Mouse (Mus musculus) urinary bladder, postnatal 0 days (tissue): ENCODE data around the gene Kif3a. TPM values are rescaled to one million over a fixed set of nuclear protein-coding genes. Genes with fewer than 3 reads are reported as not detected.

ENCODE experiments used
- polyA plus RNA-seq: library from polyadenylated mRNA; unstranded; fragments of >200 nt; fragmentation: Nextera tagmentation; extraction: Ambion mirVana; gene quantifications from 2 replicates; pipeline ENCODE4 v1.2.1, GENCODE M21; 2015

Gene Kif3a
- polyA plus RNA-seq = 29.2 and 31.0 TPM in 2 replicates

DNA sequence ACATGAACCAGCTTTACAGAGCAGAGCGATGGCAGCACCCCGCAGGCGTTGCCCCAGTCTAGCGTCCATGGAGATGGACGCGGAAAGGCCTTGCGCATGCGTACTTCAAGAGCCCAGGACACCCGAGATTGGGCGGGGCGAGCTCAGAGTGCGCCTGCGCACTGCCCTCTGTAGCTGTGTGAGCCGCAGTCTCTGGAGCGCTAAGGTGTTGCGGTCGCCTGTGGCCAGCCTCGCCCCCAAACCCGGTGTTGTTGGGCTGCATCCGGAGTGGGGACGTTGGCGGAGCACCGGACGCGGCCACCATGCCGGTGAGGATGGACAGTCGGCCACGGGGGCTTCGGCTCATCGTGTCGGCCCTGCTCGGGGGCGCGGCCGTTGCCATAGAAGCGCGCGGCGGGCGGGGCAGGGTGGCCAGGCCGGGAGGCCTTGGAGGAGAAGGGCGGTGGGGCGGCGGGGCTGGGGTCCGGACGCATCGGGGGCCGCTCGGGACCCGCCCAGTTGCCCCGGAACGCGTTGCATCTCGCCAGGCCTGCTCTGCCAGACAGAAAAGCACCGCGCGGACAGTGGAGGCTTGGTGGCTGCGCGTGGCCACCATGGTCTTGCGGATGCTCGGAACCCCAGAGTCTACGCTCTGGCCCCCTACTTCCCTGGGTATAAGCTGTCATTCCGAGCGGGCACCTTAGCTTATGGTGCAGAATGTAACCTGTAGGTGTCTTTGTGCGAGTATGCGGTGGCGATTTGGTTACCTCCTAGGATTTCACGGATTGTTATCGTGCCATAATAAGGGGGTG is at the start of gene Kif3a:
Kif3a (plus strand) TSS at position 156 of the 791 bp plus-strand sequence.

DNA sequence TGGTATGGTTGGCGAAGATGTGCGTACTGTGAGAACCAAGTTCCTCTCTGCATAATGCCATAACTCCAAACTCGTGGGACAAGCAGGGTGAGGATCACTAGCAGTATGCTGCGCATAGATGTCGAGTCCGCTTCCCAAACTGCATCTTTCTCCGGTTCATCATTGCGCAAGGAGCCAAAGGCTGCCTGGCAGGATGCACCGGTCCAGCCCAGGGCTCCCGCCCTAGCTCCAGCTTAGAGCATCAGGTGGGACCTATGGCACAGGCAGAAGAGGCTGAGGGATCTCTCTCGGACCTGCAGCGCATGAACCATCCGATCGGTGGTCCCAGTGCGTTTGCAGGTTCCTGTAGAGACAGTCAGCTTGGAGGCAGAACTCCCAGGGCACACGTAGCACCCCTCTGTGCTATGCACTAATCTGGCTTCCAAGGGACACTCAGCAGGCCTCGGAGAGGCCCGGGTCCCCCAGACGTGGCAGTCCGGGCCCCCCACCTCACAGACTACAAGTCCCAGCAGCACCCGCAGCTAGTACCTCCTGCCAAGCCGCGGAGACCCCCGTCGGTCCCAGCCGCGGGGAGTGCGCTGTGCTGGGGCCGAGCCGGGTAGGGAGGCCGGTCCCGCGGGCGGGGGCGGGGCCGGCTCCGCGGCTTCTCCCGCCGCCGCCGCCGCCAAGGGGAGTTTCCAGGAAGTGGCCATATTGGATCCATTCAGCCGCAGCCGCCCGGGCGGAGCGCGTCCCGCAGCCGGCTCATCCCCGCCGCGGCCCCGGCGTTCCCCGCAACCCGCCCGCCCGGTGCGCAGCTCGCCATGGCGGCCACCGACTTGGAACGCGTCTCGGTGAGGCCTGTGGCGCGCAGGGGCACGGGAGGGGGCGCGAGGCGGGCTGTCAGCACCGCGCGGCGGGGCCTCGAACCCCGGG is 47.7 kb upstream of the Kif3a start, which contains the start of gene Sept8:
Sept8 (plus strand) TSS at position 51 of the 915 bp plus-strand sequence.

DNA sequence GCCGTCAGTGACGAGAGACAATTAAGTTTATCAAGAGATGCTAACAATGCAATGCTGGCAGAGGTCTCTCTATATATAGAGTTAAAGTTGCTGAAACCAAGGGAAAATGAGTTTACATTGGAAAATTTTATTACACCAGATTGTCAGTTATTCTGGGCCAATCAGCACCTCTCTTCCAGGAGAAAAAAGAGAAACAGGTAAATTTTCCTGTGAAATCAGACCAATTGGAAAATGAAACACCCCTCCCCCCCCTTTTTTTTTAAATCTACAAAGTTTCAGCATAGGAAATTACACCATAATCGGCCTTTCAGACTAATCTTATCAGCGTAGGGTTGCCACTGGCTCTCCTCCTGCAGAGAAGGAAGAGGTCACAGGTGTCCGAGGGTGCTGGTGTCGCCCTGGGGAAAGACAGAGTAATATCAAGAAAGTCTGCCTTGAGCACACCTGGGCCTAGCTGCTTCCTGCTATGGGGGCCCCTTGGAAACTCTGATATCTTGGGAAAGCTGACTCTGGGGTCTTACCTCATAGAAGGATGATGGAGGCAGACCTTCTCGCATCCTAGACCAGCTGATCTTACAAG is 51.5 kb downstream of the Kif3a start, which contains the start of gene Il4:
Il4 (minus strand) TSS at position 51 of the 580 bp plus-strand sequence.

DNA sequence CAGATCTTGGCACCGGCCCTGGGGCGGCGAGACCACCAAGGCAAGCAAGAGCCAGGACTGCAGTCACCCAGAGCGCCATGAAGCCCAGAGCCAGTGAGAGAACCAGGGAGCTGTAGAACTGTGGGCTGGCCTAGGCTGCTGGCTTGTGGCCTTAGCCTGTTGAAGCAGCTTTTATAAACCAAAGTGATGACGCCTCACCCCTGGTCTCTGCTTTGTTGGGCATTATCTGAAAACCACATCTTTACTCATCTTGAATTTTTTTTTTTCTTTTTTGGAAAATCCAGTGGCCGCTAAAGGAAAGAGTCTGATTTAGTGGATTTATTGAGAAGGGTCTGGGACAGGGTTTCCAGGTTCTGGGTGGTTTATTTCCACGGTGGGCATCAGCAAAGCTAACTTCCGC is 67.4 kb downstream of the Kif3a start, which contains the start of gene Il13:
Il13 (minus strand) TSS at position 147 of the 400 bp plus-strand sequence.

Other genes starting within 250 kb of the Kif3a start
- 9.8 and 12.3 TPM in 2 replicates for gene Zcchc10, start 242.7 kb upstream of the Kif3a start, polyA plus RNA-seq
- gene Aff4, start 216.5 kb upstream of the Kif3a start, polyA plus RNA-seq = 42.4 and 44.2 TPM in 2 replicates
- gene Leap2, start 144.2 kb upstream of the Kif3a start, polyA plus RNA-seq = 0.26 TPM in 1 of 2 replicates, not detected in the other
- 931 and 948 TPM in 2 replicates for gene Uqcrq, start 136.5 kb upstream of the Kif3a start, polyA plus RNA-seq
- gene Gdf9, start 136.4 kb upstream of the Kif3a start, polyA plus RNA-seq = 0.54 and 0.88 TPM in 2 replicates
- gene Gm10447, start 110.3 kb upstream of the Kif3a start, polyA plus RNA-seq = 0.22 and 0.35 TPM in 2 replicates
- 2.8 and 4.9 TPM in 2 replicates for gene Shroom1, start 110.2 kb upstream of the Kif3a start, polyA plus RNA-seq
- gene Gm9837, start 96.9 kb upstream of the Kif3a start, polyA plus RNA-seq = not detected in 2 replicates
- gene Gm9945, start 87.2 kb upstream of the Kif3a start, polyA plus RNA-seq = not detected in 2 replicates
- gene Sowaha, start 87.1 kb upstream of the Kif3a start, polyA plus RNA-seq = 1.7 and 1.8 TPM in 2 replicates
- gene Sept8, start 48.1 kb upstream of the Kif3a start, polyA plus RNA-seq = 20.6 and 25.3 TPM in 2 replicates
- gene Il4, start 51.3 kb downstream of the Kif3a start, polyA plus RNA-seq = 0.25 TPM in 1 of 2 replicates, not detected in the other
- not detected in 2 replicates for gene Il13, start 67.3 kb downstream of the Kif3a start, polyA plus RNA-seq
- gene Rad50, start 139.9 kb downstream of the Kif3a start, polyA plus RNA-seq = 15.3 and 19.4 TPM in 2 replicates
- gene Il5, start 153.4 kb downstream of the Kif3a start, polyA plus RNA-seq = not detected in 2 replicates
- gene Irf1, start 202.6 kb downstream of the Kif3a start, polyA plus RNA-seq = 15.4 and 15.5 TPM in 2 replicates
- gene Gm17334, start 205.8 kb downstream of the Kif3a start, polyA plus RNA-seq = 0.18 and 0.24 TPM in 2 replicates